Mouse (Mus musculus) brown adipose tissue, adult 24 weeks (tissue): ENCODE results near the gene Mapk11. TPM values are rescaled to one million over a fixed set of nuclear protein-coding genes. Genes with fewer than 3 reads are reported as not detected.
A peak's percentile ranks its signal among the peaks of the same experiment; 100 is the strongest.

Experiments used
- H3K27ac ChIP-seq: fragments of 200-500 bp; replicated peaks from 2 replicates; pipeline ENCODE4 v1.5.1; 2012; ENCODE audit warnings: low read depth, mild to moderate bottlenecking, low read length
- H3K4me1 ChIP-seq: fragments of 200-500 bp; 2 replicates; pipeline ENCODE4 v1.6.1; 2012; ENCODE audit warnings: low read length, mixed read lengths; ENCODE audit not compliant: control insufficient read depth, insufficient read depth, insufficient read length
- H3K4me3 ChIP-seq: fragments of 200-500 bp; 2 replicates; pipeline ENCODE4 v1.5.1; 2012; ENCODE audit warnings: low read depth, mild to moderate bottlenecking, low read length, moderate library complexity; ENCODE audit not compliant: insufficient read depth
- polyA plus RNA-seq: library from polyadenylated mRNA; stranded (reverse); fragments of >200 nt; gene quantifications from 2 replicates; pipeline ENCODE4 v1.2.4, GENCODE M21; 2012; ENCODE audit not compliant: missing spikeins, insufficient read depth, insufficient read length

Gene Mapk11
- polyA plus RNA-seq, 1 experiment, result 1.1 TPM

DNA sequence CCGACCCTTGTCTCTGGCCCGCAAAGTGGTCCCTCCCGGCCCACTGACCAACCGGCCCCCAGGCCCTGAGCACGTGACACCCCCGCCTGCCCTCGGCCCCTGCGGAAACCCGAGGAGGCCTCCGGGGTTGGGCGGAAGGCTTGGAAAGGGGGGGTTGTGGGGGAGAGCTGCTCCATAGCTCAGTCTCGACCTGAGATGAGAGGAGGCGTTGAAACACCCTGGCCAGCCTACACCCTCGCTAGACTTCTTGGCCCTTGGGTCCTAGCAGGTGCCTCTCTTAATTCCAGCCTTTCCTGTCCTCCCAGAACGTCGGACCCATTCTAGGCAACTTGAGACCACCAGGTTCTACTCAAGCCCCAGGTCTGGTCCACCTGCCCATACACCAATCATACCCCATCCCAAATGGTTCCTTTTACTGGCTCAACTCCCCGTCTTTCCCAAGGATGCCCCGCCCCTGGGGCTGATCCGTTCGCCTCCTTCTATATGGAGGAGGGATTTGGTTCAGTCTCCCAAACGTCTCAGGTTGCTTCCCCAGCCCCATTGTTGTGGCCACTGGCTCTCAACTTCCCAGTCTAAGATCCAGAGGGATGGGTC, 8.7 kb downstream of the Mapk11 start, which contains the start of gene Mapk12:
Gene Mapk12 (minus strand): TSS at position 45 of the 594 bp plus-strand sequence.
- Histone ChIP-seq H3K4me1 (peaks cover 24% of the 10 kb centered on the region), H3K27ac (peak within 1 kb of the TSS; percentile 82), H3K4me3 (peak within 1 kb of the TSS; percentile 70)

DNA sequence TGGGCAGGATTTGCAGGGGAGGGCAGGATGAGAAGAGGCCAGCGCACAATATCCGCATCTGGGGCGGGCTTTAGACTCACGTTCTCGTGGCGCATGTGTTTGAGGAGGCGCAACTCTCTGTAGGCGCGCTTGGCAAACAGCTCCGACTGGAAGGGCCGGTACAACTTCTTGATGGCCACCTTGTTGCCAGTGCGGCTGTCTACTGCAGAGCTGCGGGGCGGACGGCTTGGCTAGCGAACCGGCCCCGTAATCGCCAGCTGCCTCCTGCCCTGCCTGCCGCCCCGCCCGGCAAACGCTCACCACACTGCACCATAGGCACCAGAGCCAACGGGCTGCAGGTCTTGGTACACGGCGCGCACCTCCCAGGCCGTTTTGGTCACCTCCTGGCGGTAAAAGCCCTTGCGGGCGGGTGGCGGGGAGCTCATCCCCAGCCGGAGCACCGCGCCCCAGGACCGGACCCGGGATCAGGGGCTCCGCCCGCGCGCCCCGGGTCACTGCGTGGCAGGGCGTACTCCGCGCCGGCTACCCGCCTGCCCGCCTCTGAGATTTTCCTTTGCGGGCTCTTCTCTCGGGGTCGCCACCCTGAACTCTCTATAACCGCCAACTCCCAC, 9.3 kb downstream of the Mapk11 start:
- H3K4me3 ChIP-seq, result peak overlapping the region; percentile 70
- H3K4me1 ChIP-seq, result peaks cover 24% of the 10 kb centered on the region
- peak overlapping the region; percentile 80 for H3K27ac ChIP-seq

DNA sequence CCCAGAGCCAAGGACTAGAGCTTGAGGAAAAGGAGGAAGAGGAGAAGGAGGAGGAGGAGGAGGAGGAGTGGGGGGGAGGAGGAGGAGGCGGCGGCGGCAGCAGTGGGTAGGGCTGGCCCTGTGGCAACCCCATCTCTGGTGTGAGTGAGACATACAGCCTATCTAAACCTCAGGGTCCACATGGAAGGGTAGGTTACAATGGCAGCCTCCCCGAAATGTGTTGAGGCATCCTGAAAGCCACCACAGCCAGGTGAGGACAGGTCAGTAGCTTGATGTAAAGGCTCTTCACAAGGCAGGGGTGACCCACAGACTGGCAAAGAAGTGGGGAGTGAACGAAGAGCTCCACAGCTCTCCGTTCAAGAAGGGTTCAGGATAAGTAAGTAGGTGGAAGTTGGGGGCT, 10.9 kb downstream of the Mapk11 start:
- Histone ChIP-seq H3K4me1 (peaks cover 24% of the 10 kb centered on the region), H3K4me3 (no peak overlapping the region), H3K27ac (no peak overlapping the region)

DNA sequence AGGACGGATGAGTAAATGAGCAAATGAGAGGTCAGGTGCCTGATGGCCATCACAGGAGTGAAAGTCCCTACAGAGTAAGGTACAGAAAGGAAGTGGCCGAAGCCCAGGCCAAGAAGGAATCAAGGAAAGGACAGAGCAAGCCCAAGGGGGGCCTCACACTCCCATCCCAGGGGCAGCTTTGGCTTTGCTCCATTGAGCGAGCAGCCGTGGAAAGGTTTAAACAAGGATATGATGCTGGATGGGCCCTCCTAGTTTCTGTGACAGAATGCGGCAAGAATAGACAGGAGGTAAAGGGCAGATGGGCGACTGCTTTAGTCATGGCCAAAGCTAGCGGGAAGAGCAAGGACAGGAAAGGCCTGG, 11.4 kb downstream of the Mapk11 start:
- Histone ChIP-seq H3K27ac (no peak overlapping the region), H3K4me3 (no peak overlapping the region; the same call in 1 of the 2 replicates), H3K4me1 (peaks cover 24% of the 10 kb centered on the region)

DNA sequence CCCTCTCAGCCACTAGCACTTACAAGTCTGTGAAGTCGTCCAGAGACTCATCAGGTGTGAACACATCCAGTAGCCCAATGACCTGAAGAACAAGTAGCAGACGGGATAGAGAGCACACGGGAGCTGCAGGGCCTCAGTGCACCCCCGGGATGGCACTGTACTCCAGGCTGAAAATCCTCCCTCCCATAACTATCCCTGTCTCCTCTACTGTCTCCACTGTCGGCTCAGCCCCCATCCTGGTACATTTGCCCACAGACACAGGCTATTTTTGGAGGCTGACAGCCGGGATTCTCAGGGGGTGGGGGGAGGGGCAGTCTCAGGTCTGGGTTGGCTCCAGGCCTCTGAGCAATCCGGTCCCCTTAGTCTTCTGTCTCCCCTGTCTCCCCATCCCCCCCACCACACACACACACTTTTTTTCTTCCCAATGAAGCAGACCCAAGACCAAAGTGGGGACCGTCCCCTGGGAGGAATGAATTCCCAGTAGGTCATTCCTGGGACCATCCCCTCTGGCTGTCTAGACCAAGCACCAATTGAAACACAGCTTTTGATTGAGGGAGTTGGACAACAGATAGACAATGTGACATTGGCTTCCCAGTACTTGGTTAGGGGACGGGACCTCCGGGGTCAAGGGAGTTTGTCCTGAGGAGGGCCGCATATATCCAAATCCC, 11.9 kb downstream of the Mapk11 start:
- no peak overlapping the region for H3K27ac ChIP-seq
- H3K4me1 ChIP-seq, result peaks cover 20% of the 10 kb centered on the region
- no peak overlapping the region for H3K4me3 ChIP-seq

DNA sequence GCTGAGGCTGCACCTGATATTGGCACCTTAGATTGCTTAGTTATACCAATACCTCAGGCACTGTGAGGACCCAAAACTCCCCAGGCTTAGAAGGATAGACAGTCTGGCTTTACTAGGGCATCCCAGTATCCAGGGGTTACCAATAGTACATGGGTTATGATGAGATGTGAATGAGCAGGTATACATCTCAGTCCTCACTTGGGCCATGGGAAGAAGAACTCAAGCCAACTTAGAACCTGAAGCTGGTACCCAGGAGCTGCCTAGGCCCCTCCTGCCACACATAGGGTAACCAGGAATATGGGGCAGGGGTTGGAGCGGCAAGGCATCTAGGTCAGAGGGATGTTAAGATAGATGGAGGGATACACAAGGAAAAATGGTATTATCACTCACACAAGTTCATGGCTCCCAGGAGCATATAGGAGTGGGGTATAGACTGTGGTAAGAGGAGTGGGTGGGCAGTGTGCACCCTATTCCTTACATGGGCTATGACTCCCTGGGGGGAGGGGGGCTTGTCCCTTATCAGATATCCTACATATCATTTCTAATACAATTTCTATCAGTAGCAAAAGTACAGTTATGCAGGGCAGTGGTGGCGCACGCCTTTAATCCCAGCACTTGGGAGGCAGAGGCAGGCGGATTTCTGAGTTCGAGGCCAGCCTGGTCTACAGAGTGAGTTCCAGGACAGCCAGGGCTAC, 12.8 kb downstream of the Mapk11 start:
- no peak overlapping the region for H3K27ac ChIP-seq
- no peak overlapping the region for H3K4me3 ChIP-seq
- H3K4me1 ChIP-seq, result peaks cover 15% of the 10 kb centered on the region

DNA sequence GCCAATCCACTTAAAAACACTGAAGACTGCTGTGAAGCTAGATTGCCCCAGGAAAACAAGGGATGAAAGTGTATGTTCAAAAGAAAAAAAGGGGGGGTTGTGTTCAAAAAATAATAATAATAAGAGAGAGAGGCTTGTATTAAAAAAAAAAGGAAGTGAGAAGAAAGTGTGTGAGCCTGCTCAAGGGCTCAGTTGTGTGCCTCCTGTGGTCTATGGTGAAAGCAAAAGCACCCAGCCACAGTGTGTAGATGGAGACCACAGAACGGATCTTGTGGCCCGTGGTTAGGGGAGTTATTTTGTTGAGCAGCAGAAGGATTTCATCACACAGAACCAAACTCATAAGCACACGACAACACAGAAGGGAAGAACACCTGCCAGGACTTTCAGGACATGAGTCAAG, 18.1 kb downstream of the Mapk11 start:
- H3K4me3 ChIP-seq, result no peak overlapping the region
- peaks cover 10% of the 10 kb centered on the region for H3K4me1 ChIP-seq
- H3K27ac ChIP-seq, result no peak overlapping the region

DNA sequence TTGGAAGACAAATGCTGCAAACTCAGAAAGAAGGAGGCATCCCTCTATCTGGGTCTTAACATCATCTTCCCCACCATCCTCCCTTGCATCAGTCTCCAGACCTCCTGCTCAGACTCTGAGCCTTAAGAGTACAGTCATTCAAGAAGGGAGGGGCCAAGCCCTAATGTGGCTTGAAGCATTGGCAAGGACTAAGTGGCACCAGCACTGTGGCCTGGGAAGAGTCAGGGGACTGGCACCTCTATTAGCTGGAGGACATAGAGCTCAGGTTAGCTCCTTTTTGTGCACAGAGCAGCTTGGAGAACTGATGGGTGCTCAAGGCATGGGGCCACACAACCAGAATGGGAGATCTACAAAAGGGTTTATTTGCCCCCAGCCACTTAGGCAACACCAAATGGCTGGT, 19.2 kb downstream of the Mapk11 start:
- peaks cover 10% of the 10 kb centered on the region for H3K4me1 ChIP-seq
- no peak overlapping the region for H3K4me3 ChIP-seq
- H3K27ac ChIP-seq, result no peak overlapping the region

DNA sequence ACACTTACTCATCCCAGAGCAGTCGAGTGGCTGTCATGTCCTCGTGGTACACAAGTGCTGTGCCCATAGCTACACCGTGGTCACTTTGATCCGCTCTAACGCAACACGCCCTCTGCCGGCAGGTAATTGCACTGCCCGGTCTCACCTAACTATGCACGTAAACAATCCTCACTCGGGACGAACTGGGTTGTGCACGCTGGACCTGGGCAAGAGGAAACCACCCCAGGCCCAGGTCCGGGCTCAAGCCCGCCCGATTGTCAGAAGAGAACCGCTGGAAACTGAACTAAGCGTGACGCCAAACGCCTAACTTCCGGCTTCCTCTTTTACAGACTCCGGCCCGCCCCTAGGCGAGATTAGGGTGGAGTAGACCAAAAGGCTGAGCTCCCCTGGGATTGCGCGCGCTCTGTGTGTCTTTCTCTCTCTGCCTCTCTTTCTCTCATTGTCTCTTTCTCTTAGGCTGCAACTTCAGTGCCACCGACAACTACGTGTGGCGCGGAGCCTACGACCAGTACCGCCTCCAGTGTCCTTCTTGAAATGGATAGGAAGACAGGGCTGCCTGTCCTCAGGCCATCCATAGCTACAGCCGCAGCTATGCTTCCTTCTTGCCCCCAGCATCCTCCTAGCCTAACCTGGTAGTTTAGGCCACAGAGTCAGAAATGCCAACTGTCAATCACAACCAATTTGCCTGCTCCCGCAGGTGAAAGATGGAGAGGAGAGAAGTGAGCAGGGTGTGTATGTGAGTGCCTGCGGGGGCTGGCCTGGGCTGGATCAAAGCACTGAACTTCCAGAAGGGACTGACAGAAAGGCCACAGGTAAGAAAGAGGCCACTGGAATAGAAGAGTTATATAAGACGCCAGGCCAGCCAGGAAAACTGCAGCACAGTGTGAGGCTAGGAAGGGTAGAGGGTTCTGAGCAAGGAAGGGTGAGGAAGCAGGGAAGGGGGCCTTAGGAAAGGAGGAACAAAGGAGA, 20.8 kb downstream of the Mapk11 start, which contains the start of gene Hdac10:
Gene Hdac10 (minus strand): TSS at position 319 of the 969 bp plus-strand sequence.
- H3K27ac ChIP-seq, result peak within 1 kb of the TSS; percentile 87
- peaks cover 10% of the 10 kb centered on the region for H3K4me1 ChIP-seq
- peak within 1 kb of the TSS; percentile 85 for H3K4me3 ChIP-seq

DNA sequence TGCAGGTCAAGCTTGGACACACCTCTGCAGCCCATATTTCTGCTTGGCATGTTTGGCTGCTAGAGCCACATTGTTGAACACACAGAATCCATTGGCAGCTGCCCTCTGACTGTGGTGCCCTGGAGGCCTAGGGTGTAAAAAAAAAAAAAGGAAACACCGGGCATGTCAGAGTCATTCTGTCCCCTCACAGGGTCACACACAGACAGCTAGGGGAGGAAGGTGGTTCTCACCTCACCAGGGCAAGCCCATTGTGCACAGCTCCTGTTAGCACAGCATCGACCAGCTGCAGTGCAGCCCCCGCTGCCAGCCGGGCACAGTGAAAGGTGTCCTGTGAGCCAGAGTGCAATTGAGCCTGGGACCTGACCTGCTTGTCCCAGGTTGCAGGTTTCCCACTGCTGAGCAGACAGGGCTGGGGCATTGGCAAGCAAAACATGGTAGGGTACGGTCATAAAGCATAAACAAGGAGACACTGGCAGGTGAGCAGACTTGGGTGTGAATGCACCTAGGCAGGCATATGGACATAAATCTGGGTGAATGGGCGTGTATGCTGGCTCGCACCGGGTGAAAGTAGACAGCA, 22.0 kb downstream of the Mapk11 start:
- Histone ChIP-seq H3K4me3 (peak overlapping the region; percentile 85), H3K4me1 (peaks cover 15% of the 10 kb centered on the region), H3K27ac (no peak overlapping the region)

DNA sequence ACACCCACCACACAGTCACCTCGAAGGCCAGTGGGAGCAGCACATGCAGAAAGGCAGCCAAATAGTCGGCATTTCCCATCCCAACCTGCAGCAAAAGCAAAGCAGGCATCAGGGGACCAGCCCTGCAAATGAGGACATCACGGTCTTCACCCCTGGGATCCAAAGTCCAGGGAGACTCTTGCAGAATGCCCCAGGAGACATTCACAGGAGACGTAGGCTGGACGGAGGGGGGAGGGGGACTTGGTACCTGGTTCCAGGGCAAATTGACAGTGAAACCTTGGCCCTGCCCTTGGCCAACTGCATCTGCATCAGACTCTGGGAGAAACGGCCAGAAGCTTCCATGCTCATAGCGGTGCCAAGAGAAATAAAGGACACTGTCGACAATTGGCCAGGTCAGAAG, 22.8 kb downstream of the Mapk11 start:
- H3K4me3 ChIP-seq, result no peak overlapping the region
- H3K4me1 ChIP-seq, result peaks cover 23% of the 10 kb centered on the region
- H3K27ac ChIP-seq, result no peak overlapping the region

DNA sequence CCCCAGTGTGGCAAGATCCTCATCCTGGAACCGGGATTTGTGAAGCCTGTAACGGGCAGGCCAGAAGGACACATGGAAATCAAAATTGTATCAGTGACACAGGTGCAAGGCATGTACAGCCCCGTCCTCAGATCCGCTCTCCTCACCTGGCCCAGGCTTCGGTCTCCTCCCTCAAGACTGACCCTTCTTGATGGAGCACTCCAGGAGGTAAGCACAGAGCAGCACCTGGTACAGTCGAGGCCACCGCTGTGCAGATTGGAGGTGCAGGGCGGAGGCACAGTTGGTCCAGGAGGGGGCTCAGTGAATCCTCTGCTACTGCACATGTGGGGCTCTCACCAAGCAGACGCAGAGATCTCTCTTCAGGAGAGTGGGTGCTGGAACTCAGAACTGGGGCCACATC, 24.1 kb downstream of the Mapk11 start:
- peaks cover 23% of the 10 kb centered on the region for H3K4me1 ChIP-seq
- H3K27ac ChIP-seq, result no peak overlapping the region
- H3K4me3 ChIP-seq, result no peak overlapping the region

DNA sequence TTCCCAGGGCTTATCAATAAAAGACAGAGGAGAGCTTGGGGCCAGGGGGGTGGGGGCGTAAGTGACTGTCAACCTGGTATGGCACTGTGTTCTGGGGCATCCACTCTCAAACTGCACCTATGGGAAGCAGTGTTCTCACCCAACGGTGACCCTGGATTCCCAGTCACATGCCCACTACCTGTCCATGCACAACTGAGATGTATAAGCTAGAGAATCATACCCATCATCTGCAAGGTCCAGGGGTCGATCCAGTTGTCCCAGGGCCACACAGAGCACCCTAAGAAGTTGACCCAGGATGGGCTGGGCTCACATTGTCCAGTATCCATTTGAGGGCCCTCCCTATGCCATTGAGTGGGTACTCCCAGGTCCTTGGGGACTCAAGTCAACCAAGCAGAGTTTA, 25.1 kb downstream of the Mapk11 start:
- no peak overlapping the region for H3K4me3 ChIP-seq
- no peak overlapping the region for H3K27ac ChIP-seq
- peaks cover 23% of the 10 kb centered on the region for H3K4me1 ChIP-seq

DNA sequence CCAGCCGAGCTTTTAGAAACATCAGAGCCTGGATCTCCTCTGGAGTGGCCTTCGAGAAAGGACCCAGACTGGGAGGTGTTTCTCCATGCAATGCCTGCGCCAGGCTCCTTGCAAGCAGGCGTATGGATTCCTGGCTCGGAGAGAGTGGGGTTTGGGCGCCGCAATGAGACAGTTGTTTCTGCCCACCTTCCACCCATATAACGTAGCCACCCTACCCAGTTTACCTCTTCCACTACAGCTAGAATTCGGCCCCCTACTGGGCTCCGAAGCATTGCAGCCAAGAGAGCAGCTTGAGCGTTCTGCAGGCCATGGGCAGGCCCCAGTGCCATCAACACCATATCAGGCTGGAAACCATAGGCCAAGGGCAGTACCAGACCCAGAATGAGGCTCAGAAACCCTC, 25.8 kb downstream of the Mapk11 start:
- Histone ChIP-seq H3K4me1 (peaks cover 20% of the 10 kb centered on the region), H3K4me3 (peak overlapping the region; percentile 88; the same call in 1 of the 2 replicates), H3K27ac (no peak overlapping the region)
